Mouse (Mus musculus) liver, adult (tissue): ENCODE data around the gene Hba-a1.

Experiments
- GATA4 ChIP-seq: IDR thresholded peaks from 2 replicates; pipeline ENCODE4 v1.6.1; 2014; ENCODE audit warnings: mild to moderate bottlenecking, low read length; ENCODE audit not compliant: insufficient replicate concordance

Hba-a1 gene

GRCm38 (mm10) chr11:32250880-32251763 lies 32.2 kb upstream of the Hba-a1 start:
- no peak for TF ChIP-seq GATA4

- no peak for TF ChIP-seq GATA4
These were observed 30.2 kb upstream of the Hba-a1 start for GRCm38 (mm10) chr11:32253121-32253520.

DNA sequence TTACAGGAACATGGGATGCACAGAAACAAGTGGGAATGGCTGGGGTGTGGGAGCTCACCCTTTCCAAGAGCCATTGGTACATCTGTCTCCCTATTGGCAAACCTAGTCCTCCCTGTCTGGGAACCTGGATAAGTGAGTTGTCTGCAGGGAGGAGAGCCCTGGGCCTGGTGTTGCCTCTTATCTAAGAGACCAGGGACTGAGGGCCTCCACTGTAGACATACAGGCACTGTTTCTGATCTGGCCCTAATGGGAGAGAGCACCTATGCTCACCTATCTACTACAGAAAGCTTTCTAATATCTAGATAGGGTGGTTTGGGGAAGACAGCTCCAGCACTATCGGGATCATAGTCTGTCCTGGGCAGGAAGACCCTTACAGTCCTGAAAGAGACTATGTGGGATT lies 27.2 kb upstream of the Hba-a1 start:
- TF ChIP-seq GATA4: no peak

DNA sequence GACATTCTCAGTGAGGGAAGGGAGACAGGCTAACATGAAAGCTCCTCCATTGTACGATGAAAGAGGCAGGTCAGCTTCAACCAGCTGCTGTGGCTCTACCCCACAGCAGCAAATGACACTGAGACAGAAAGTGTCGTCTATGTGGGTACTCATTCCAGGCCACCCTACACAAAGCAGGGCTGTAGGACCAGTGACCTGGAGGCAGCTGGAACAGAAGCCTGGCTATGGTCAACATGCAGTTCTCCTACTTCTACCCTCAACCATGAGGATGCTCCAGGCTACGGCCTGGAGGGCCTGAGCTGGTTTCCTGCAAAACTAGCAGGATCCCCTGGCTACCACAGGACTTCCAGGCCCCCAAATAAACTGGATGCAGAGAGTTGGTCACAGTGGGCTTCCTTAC lies 26.7 kb upstream of the Hba-a1 start:
- TF ChIP-seq GATA4: no peak

GRCm38 (mm10) chr11:32262674-32263415 lies 20.5 kb upstream of the Hba-a1 start:
- no peak for TF ChIP-seq GATA4

GRCm38 (mm10) chr11:32265117-32265738 lies 18.1 kb upstream of the Hba-a1 start:
- TF ChIP-seq GATA4: no peak

DNA sequence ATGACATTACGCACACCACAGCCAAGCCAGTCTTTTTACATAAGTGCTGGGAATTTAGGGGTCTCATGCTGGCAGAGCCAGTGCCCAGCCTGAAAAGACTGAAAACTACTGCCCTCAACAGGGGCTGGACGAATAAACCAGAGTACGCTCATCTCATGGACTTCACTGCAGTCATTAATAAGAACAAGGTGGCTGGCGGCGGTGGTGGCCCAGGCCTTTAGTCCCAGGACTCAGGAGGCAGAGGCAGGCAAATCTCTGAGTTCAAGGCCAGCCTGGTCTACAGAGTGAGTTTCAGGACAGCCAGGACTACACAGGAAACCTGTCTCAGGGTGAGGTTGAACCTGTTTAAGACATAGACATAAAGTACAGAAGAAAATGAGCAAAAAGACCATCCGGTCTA lies 17.1 kb upstream of the Hba-a1 start:
- TF ChIP-seq GATA4: no peak

DNA sequence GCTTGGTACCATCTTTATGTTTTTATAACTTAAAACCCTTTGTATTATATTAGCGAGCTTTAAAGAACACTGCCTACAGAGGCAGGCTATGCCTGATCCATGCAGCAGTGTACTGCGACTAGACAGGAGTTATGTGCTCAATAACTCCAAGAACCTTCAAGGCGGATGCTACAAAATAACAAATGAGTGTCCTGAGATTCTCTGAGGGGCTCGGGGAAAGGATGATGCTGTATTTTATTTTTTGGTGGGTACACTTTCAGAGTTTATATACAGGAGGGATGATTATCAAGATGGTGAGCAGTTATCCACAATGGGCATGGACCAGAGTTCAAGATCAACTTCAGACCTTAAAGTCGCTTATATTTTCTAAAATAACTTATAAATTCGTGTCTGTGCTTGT lies 16.5 kb upstream of the Hba-a1 start:
- TF ChIP-seq GATA4: no peak

GRCm38 (mm10) chr11:32267188-32267884 lies 16.0 kb upstream of the Hba-a1 start, which contains the start of gene Nprl3:
Gene Nprl3, minus strand, starts transcription at chr11:32267707.
- no peak for TF ChIP-seq GATA4

GRCm38 (mm10) chr11:32267964-32268363 lies 15.3 kb upstream of the Hba-a1 start:
- TF ChIP-seq GATA4: no peak

DNA sequence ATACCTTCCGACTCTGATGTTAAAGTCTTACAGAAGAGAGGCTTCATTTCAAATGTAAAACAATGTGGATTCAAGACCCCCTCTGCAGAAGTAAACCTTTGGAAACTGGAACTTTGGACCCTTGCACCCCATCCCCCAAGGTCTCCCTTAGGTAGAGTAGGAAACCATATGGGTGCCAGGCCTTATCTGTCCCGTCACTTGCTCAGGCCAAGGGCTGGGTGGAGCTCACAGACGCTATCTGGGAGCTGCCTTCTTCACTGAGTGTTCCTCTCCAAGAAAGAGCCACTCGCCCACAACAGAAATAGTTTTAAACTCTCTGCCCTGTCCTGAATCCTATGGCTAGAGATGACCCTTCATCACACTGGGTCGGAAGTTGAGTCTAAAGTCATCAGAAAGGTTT lies 14.4 kb upstream of the Hba-a1 start:
- TF ChIP-seq GATA4: no peak

DNA sequence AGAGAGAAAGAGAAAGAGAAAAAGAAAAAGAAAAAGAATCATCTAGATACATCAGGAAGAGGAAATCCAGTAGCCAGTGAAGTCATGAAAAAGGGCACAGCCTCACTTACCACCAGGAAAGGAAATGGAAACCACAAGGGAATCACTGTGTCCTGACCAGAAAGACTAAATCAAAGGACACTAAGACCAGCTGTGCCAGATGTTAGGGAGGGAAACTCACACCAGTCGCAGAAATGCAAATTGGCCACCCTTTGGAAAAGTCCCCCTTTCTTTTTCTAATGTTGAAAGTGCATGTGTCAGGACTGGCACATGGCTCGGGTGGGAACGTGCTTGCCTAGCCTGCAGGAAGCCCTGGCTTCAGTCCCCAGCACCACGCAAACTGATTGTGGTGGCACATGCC lies 12.1 kb upstream of the Hba-a1 start:
- TF ChIP-seq GATA4: no peak

- no peak for TF ChIP-seq GATA4
These were observed 7.0 kb upstream of the Hba-a1 start, which contains the start of gene Hba-x for GRCm38 (mm10) chr11:32276347-32276746. Gene Hba-x, plus strand, starts transcription at chr11:32276400.

- TF ChIP-seq GATA4: no peak
These were observed 5.4 kb upstream of the Hba-a1 start for GRCm38 (mm10) chr11:32277736-32278457.
